ENCODE assay signal across 22 mouse cellular contexts in genomic region chr3:98356632-98357370, GRCm38 (mm10). TPM values are rescaled to one million over a fixed set of nuclear protein-coding genes. Genes with fewer than 3 reads are reported as not detected.
DNase-seq lines count a peak whose midpoint lies in the region; ATAC-seq and TF ChIP-seq lines count a peak whose summit lies in the region.
"Had no signal": no experiment of that assay in that cellular context is flagged by ENCODE, and none has a peak within 500 bp of the region (broad histone marks: within the 10 kb centered on the region; RNA-seq: fewer than 3 reads in every experiment).

No protein-coding gene starts in this region.

- H3K4me3 ChIP-seq in kidney, embryonic 15.5 days (replicated peaks) = no peak overlapping the region
- H3K4me3 ChIP-seq in MEL (ENCODE audit: control insufficient read depth in 1 of 2, insufficient read depth in 1 of 2, low read depth in 2 of 2, low read length in 2 of 2) = no peak overlapping the region
- no peak overlapping the region for H3K4me3 ChIP-seq in forebrain, postnatal 0 days (ENCODE audit: low read depth, low read length)
- no peak overlapping the region for H3K4me3 ChIP-seq in forebrain, embryonic 15.5 days
- H3K4me3 ChIP-seq: embryonic facial prominence, embryonic 15.5 days; erythroblast, embryonic 14.5 days; forebrain, embryonic 10.5 days; heart, embryonic 13.5 days; hindbrain, embryonic 12.5 days had no signal

- 53% methylated on average over 3 of the region's 3 CpGs for WGBS in kidney, embryonic 15.5 days
- 70% methylated on average over 3 of the region's 3 CpGs for WGBS in forebrain, postnatal 0 days
- WGBS in forebrain, embryonic 15.5 days = 67% methylated on average over 3 of the region's 3 CpGs

- no peak for DNase-seq in kidney, postnatal 25 days
- DNase-seq in 3T3-L1 (ENCODE audit: low read depth, low spot score) (peak; percentile 25), MEL (ENCODE audit: low read depth, low spot score) (peak; percentile 34)
- no peak for DNase-seq in forebrain, postnatal 0 days
- no peak for DNase-seq in cerebellum, postnatal 36 days
- DNase-seq: adrenal gland, postnatal 10 days; cerebellum, adult 11-12 months; cerebellum, adult 9-11 months; embryo, embryonic 11 days; gastrocnemius, postnatal 10 days; heart, postnatal 36 days; kidney, adult 11 months had no signal

- no peak for TF ChIP-seq POLR2A in MEL (IDR thresholded peaks at IDR 0.05; ENCODE audit: control insufficient read depth in 1 of 2, insufficient read depth in 1 of 2, low read depth in 1 of 2, low read length in 2 of 2, poor library complexity in 1 of 2)

- no peak for TF ChIP-seq CTCF in MEL (IDR thresholded peaks at IDR 0.05 in 2 of 3, conservative IDR thresholded peaks at IDR 0.05 in 1 of 3; ENCODE audit: control insufficient read depth in 1 of 3, insufficient read depth in 1 of 3, low read depth in 2 of 3, low read length in 3 of 3, poor library complexity in 1 of 3, severe bottlenecking in 1 of 3)
- TF ChIP-seq CTCF in forebrain, postnatal 0 days (IDR thresholded peaks at IDR 0.05; ENCODE audit: low read depth) = no peak

- no peaks in the 10 kb centered on the region for H3K9me3 ChIP-seq in kidney, embryonic 15.5 days (replicated peaks)
- no peaks in the 10 kb centered on the region for H3K9me3 ChIP-seq in MEL (replicated peaks; ENCODE audit: insufficient read depth, low read length)
- H3K9me3 ChIP-seq in forebrain, postnatal 0 days (ENCODE audit: low read length) = no peaks in the 10 kb centered on the region
- no peaks in the 10 kb centered on the region for H3K9me3 ChIP-seq in forebrain, embryonic 15.5 days
- H3K9me3 ChIP-seq: embryonic facial prominence, embryonic 15.5 days; forebrain, embryonic 10.5 days; heart, embryonic 13.5 days; hindbrain, embryonic 12.5 days had no signal

- no peak for ATAC-seq in kidney, embryonic 15.5 days (replicated peaks; ENCODE audit: low FRiP score)
- ATAC-seq in granulocyte monocyte progenitor cell, adult 5-6 weeks (replicated peaks; ENCODE audit: poor library complexity, severe bottlenecking) = peak; percentile 92
- no peak for ATAC-seq in forebrain, postnatal 0 days
- ATAC-seq in forebrain, embryonic 15.5 days (replicated peaks) = no peak
- ATAC-seq: forebrain, embryonic 14.5 days had no signal

- no peaks in the 10 kb centered on the region for H3K36me3 ChIP-seq in kidney, embryonic 15.5 days
- peaks cover 0 to 2% of the 10 kb centered on the region in 2 experiments; a peak in 1 of 4 replicates for H3K36me3 ChIP-seq in MEL (ENCODE audit: control insufficient read depth in 1 of 2, insufficient read depth in 2 of 2, low read length in 2 of 2)
- no peaks in the 10 kb centered on the region for H3K36me3 ChIP-seq in forebrain, postnatal 0 days (ENCODE audit: insufficient read depth)
- no peaks in the 10 kb centered on the region for H3K36me3 ChIP-seq in forebrain, embryonic 15.5 days
- H3K36me3 ChIP-seq: embryonic facial prominence, embryonic 15.5 days; forebrain, embryonic 10.5 days; heart, embryonic 13.5 days; hindbrain, embryonic 12.5 days had no signal

- TF ChIP-seq EP300 in MEL (IDR thresholded peaks at IDR 0.05; ENCODE audit: low read depth in 1 of 2, low read length in 2 of 2) = no peak

- no peaks in the 10 kb centered on the region for H3K27me3 ChIP-seq in kidney, embryonic 15.5 days
- H3K27me3 ChIP-seq in MEL (ENCODE audit: control insufficient read depth in 1 of 2, insufficient read depth in 2 of 2, low read length in 2 of 2) = peaks cover 0 to 3% of the 10 kb centered on the region in 2 experiments; a peak in 3 of 4 replicates
- no peaks in the 10 kb centered on the region for H3K27me3 ChIP-seq in forebrain, postnatal 0 days (ENCODE audit: insufficient read depth, low read length)
- H3K27me3 ChIP-seq in forebrain, embryonic 15.5 days = no peaks in the 10 kb centered on the region
- H3K27me3 ChIP-seq: embryonic facial prominence, embryonic 15.5 days; hindbrain, embryonic 12.5 days had no signal

- H3K4me1 ChIP-seq in kidney, embryonic 15.5 days = peaks cover 17% of the 10 kb centered on the region
- H3K4me1 ChIP-seq in MEL (ENCODE audit: control insufficient read depth in 1 of 2, insufficient read depth in 2 of 2, low read length in 2 of 2) = peaks cover 0 to 8% of the 10 kb centered on the region in 2 experiments; a peak in 1 of 4 replicates
- H3K4me1 ChIP-seq in forebrain, postnatal 0 days (ENCODE audit: insufficient read depth) = no peaks in the 10 kb centered on the region
- no peaks in the 10 kb centered on the region for H3K4me1 ChIP-seq in forebrain, embryonic 15.5 days

- no peak overlapping the region for H3K4me2 ChIP-seq in kidney, embryonic 15.5 days
- no peak overlapping the region for H3K4me2 ChIP-seq in forebrain, postnatal 0 days (ENCODE audit: low read depth)
- H3K4me2 ChIP-seq in forebrain, embryonic 15.5 days (replicated peaks) = no peak overlapping the region
- H3K4me2 ChIP-seq: embryonic facial prominence, embryonic 15.5 days; heart, embryonic 13.5 days; hindbrain, embryonic 12.5 days had no signal

- TF ChIP-seq RAD21 in MEL (IDR thresholded peaks at IDR 0.05; ENCODE audit: low read depth, low read length) = no peak

- H3K79me2 ChIP-seq in MEL (ENCODE audit: control insufficient read depth, insufficient read depth, low read length, poor library complexity) = no peaks in the 10 kb centered on the region

- no peak overlapping the region for H3K9ac ChIP-seq in kidney, embryonic 15.5 days
- H3K9ac ChIP-seq in MEL (ENCODE audit: control insufficient read depth, low read depth, low read length, poor library complexity, severe bottlenecking) = no peak overlapping the region
- H3K9ac ChIP-seq in forebrain, postnatal 0 days = no peak overlapping the region
- no peak overlapping the region for H3K9ac ChIP-seq in forebrain, embryonic 15.5 days (replicated peaks)
- H3K9ac ChIP-seq: embryonic facial prominence, embryonic 15.5 days; heart, embryonic 13.5 days; hindbrain, embryonic 12.5 days had no signal

- H3K27ac ChIP-seq in kidney, embryonic 15.5 days = 0 out of 2 replicates have a peak overlapping the region, but pooled peaks have one; percentile 59
- H3K27ac ChIP-seq in MEL (ENCODE audit: control insufficient read depth, low read depth, low read length) = no peak overlapping the region
- no peak overlapping the region for H3K27ac ChIP-seq in forebrain, postnatal 0 days (ENCODE audit: low read depth, low read length)
- H3K27ac ChIP-seq in forebrain, embryonic 15.5 days (replicated peaks) = no peak overlapping the region
- H3K27ac ChIP-seq: embryonic facial prominence, embryonic 15.5 days; heart, embryonic 13.5 days; hindbrain, embryonic 12.5 days; hindbrain, postnatal 0 days had no signal

TF ChIP-seq in MEL, 35 proteins besides CTCF, POLR2A, EP300 and RAD21 (continues in another document):
- TF ChIP-seq USF2 (IDR thresholded peaks at IDR 0.05; ENCODE audit: borderline replicate concordance in 1 of 2, insufficient read depth in 1 of 2, low read depth in 1 of 2, low read length in 2 of 2) (0 out of 4 replicates have a peak, but pooled peaks of 1 of the 2 experiments have one; percentile 15), ETS1 (IDR thresholded peaks at IDR 0.05; ENCODE audit: low read depth, low read length) (no peak), POLR2AphosphoS2 (IDR thresholded peaks at IDR 0.05; ENCODE audit: low read length) (no peak), USF1 (IDR thresholded peaks at IDR 0.05; ENCODE audit: low read depth, low read length) (peak; percentile 69), MYB (IDR thresholded peaks at IDR 0.05; ENCODE audit: low read depth, low read length) (no peak), POLR2AphosphoS5 (IDR thresholded peaks at IDR 0.05; ENCODE audit: borderline replicate concordance, low read depth, low read length) (no peak), ZKSCAN1 (IDR thresholded peaks at IDR 0.05; ENCODE audit: low read depth, low read length) (no peak), TAL1 (IDR thresholded peaks at IDR 0.05; ENCODE audit: low read length) (no peak), BHLHE40 (IDR thresholded peaks at IDR 0.05; ENCODE audit: borderline replicate concordance, low read depth, low read length) (no peak), TCF12 (IDR thresholded peaks at IDR 0.05; ENCODE audit: low read depth, low read length) (no peak), UBTF (IDR thresholded peaks at IDR 0.05; ENCODE audit: borderline replicate concordance, insufficient read depth, low read depth, low read length) (no peak), MEF2A (IDR thresholded peaks at IDR 0.05; ENCODE audit: extremely low read depth, insufficient replicate concordance, low read depth, low read length, poor library complexity, severe bottlenecking) (no peak), NELFE (IDR thresholded peaks at IDR 0.05; ENCODE audit: low read depth, low read length) (no peak), GABPA (IDR thresholded peaks at IDR 0.05; ENCODE audit: low read depth, low read length) (no peak), CHD1 (IDR thresholded peaks at IDR 0.05; ENCODE audit: low read depth, low read length) (no peak), RCOR1 (IDR thresholded peaks at IDR 0.05; ENCODE audit: low read depth, low read length) (no peak), HCFC1 (IDR thresholded peaks at IDR 0.05; ENCODE audit: low read depth, low read length) (no peak)

RNA-seq across cellular contexts. Expression of gene Phgdh, which starts 17.0 kb away (rescaled TPM):
- polyA plus RNA-seq in kidney, embryonic 15.5 days (2015; fragmentation: Nextera tagmentation; extraction: Ambion mirVana) = 485 and 491 TPM in 2 replicates
- total RNA-seq in MEL (2012; rRNA removed) = 247 and 310 TPM in 2 replicates
- polyA plus RNA-seq in MEL (2012; ENCODE audit: insufficient read depth in 1 of 2, insufficient read length in 2 of 2, low read depth in 1 of 2, low replicate concordance in 2 of 2, missing spikeins in 1 of 2) = 100 to 1,000 TPM in 1 of 2 experiments, not detected in 1; 303 TPM
- total RNA-seq in granulocyte monocyte progenitor cell, adult 5-6 weeks (2014; fragmentation: Nextera tagmentation) = 189 and 210 TPM in 2 replicates
- total RNA-seq in granulocyte monocyte progenitor cell, adult 5-6 weeks (2017) = 479 and 570 TPM in 2 replicates
- 139 and 151 TPM in 2 replicates for total RNA-seq in forebrain, postnatal 0 days (2014; rRNA removed)
- polyA plus RNA-seq in forebrain, postnatal 0 days (2015; fragmentation: Nextera tagmentation; extraction: Ambion mirVana) = 149 and 160 TPM in 2 replicates
- 188 and 194 TPM in 2 replicates for polyA plus RNA-seq in forebrain, embryonic 15.5 days (2015; fragmentation: Nextera tagmentation; extraction: Ambion mirVana)

RNA-seq across cellular contexts. Expression of gene Zfp697, which starts 25.5 kb away (rescaled TPM):
- 14.4 and 16.6 TPM in 2 replicates for polyA plus RNA-seq in kidney, embryonic 15.5 days (2015; fragmentation: Nextera tagmentation; extraction: Ambion mirVana)
- 0.03 and 0.04 TPM in 2 replicates for total RNA-seq in MEL (2012; rRNA removed)
- polyA plus RNA-seq in MEL (2012; ENCODE audit: insufficient read depth in 1 of 2, insufficient read length in 2 of 2, low read depth in 1 of 2, low replicate concordance in 2 of 2, missing spikeins in 1 of 2) = not detected
- 1.4 and 3.5 TPM in 2 replicates for total RNA-seq in granulocyte monocyte progenitor cell, adult 5-6 weeks (2014; fragmentation: Nextera tagmentation)
- total RNA-seq in granulocyte monocyte progenitor cell, adult 5-6 weeks (2017) = 0.36 and 1.5 TPM in 2 replicates
- 34.2 and 38.6 TPM in 2 replicates for total RNA-seq in forebrain, postnatal 0 days (2014; rRNA removed)
- polyA plus RNA-seq in forebrain, postnatal 0 days (2015; fragmentation: Nextera tagmentation; extraction: Ambion mirVana) = 17.4 and 17.7 TPM in 2 replicates
- polyA plus RNA-seq in forebrain, embryonic 15.5 days (2015; fragmentation: Nextera tagmentation; extraction: Ambion mirVana) = 15.5 and 16.0 TPM in 2 replicates
- polyA plus RNA-seq: erythroblast, embryonic 14.5 days had no signal

Comparison
In these comparisons a context has a peak if more than half of its experiments do, and no peak if none do; other contexts are left out.
1. DNase-seq: peak in 3T3-L1 (single experiment) and MEL (single experiment); none in kidney, postnatal 25 days (0 of 2), forebrain, postnatal 0 days (single experiment) and cerebellum, postnatal 36 days (0 of 2).
2. RNA of gene Zfp697, which starts 25.5 kb away (polyA plus RNA-seq): 17.4 to 17.7 TPM in forebrain, postnatal 0 days, 15.5 to 16.0 TPM in forebrain, embryonic 15.5 days and 14.4 to 16.6 TPM in kidney, embryonic 15.5 days; not detected in MEL; every median in the first group is over 10 times any median in the second.